Mouse (Mus musculus) lung, postnatal 0 days (tissue): ENCODE results near the gene Lrrc42.

Experiments used
- CTCF ChIP-seq: IDR thresholded peaks from 2 replicates; pipeline ENCODE4 v1.5.1; 2016; ENCODE audit warnings: antibody characterized with exemption, mild to moderate bottlenecking
- EP300 ChIP-seq: IDR thresholded peaks from 2 replicates; pipeline ENCODE4 v1.6.1; 2016; ENCODE audit warnings: antibody characterized with exemption, mild to moderate bottlenecking, control low read depth

DNA sequence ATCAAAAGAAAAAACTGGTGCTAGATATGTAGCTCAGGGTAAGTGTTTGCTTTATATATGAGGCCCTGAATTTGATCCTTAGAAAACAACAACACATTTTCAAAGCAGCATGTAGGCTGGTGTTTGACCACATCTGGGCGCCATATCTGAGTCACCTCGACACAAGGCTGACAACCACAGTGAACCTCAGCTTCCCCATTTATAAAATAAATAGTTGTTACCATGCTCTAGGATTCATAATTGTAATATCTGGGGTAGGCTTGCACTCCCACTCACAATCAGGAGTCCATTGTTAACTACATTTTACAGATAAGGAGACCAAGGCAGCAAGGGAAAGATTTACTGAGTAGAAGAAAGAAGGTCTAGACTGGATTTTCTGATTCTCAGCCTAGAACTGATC lies 27.0 kb downstream of the Lrrc42 start:
- TF ChIP-seq EP300 = no peak
- TF ChIP-seq CTCF = no peak
